Mouse (Mus musculus) heart, adult 18-20 months (tissue): Measurements from ENCODE around the gene Dkkl1. TPM values are rescaled to one million over a fixed set of nuclear protein-coding genes. Genes with fewer than 3 reads are reported as not detected.
"Not testable (repeated sequence)": the region's sequence is repeated elsewhere in the genome, so short reads cannot be mapped to it uniquely, and the experiment has no call there.

Source experiments
- DNase-seq, 2 experiments: peaks; one replicate each; pipeline ENCODE4 v3.0.0; 2021 to 2022; ENCODE audit warnings: mixed read lengths in 1 of 2
- total RNA-seq, 2 experiments: library from RNA; stranded (reverse); gene quantifications; 2 replicates each; pipeline ENCODE4 v1.2.3; 2021

Gene Dkkl1
- total RNA-seq, 2 experiments from 2014 or later, result not detected

GRCm38 (mm10) chr7:45193406-45193805, 18.5 kb downstream of the Dkkl1 start:
- no peak for DNase-seq

- DNase-seq, result no peak
These were observed 19.2 kb downstream of the Dkkl1 start for GRCm38 (mm10) chr7:45192585-45193310.

GRCm38 (mm10) chr7:45191803-45192363, 20.1 kb downstream of the Dkkl1 start:
- DNase-seq, result no peak

GRCm38 (mm10) chr7:45191161-45191560, 20.8 kb downstream of the Dkkl1 start:
- DNase-seq, result no peak

- no peak for DNase-seq
These were observed 21.8 kb downstream of the Dkkl1 start for GRCm38 (mm10) chr7:45190186-45190585.

- no peak for DNase-seq
These were observed 22.3 kb downstream of the Dkkl1 start for GRCm38 (mm10) chr7:45189600-45189999.

GRCm38 (mm10) chr7:45185921-45186320, 26.0 kb downstream of the Dkkl1 start:
- DNase-seq, result no peak

GRCm38 (mm10) chr7:45183672-45184071, 28.3 kb downstream of the Dkkl1 start:
- no peak for DNase-seq

- DNase-seq, result no peak
These were observed 29.3 kb downstream of the Dkkl1 start for GRCm38 (mm10) chr7:45182606-45183005.

GRCm38 (mm10) chr7:45182199-45182601, 29.7 kb downstream of the Dkkl1 start:
- peak; percentile 89 to 94 for DNase-seq

- DNase-seq, result no peak
These were observed 30.4 kb downstream of the Dkkl1 start for GRCm38 (mm10) chr7:45181540-45181939.

- no peak for DNase-seq
These were observed 31.0 kb downstream of the Dkkl1 start, which contains the start of gene Pth2 for GRCm38 (mm10) chr7:45180896-45181477. Gene Pth2, plus strand, starts transcription at chr7:45180995.

- DNase-seq, result no peak
These were observed 32.5 kb downstream of the Dkkl1 start, which contains the start of gene Gfy for GRCm38 (mm10) chr7:45179469-45179868. Gene Gfy, minus strand, starts transcription at chr7:45179569.

GRCm38 (mm10) chr7:45178550-45178949, 33.4 kb downstream of the Dkkl1 start:
- no peak for DNase-seq

GRCm38 (mm10) chr7:45176356-45176755, 35.6 kb downstream of the Dkkl1 start:
- no peak for DNase-seq

- DNase-seq, result no peak
These were observed 36.0 kb downstream of the Dkkl1 start for GRCm38 (mm10) chr7:45175929-45176328.

- no peak for DNase-seq
These were observed 36.5 kb downstream of the Dkkl1 start for GRCm38 (mm10) chr7:45175398-45175797.

- DNase-seq, result no peak
These were observed 37.2 kb downstream of the Dkkl1 start for GRCm38 (mm10) chr7:45174567-45175280.

GRCm38 (mm10) chr7:45173772-45174171, 38.2 kb downstream of the Dkkl1 start:
- not testable (repeated sequence) for DNase-seq

GRCm38 (mm10) chr7:45172974-45173373, 39.0 kb downstream of the Dkkl1 start:
- DNase-seq, result peak in 1 of 2 experiments; percentile 29

- DNase-seq, result no peak
These were observed 42.5 kb downstream of the Dkkl1 start for GRCm38 (mm10) chr7:45169495-45169894.

GRCm38 (mm10) chr7:45168656-45169055, 43.3 kb downstream of the Dkkl1 start:
- no peak for DNase-seq
